Mouse (Mus musculus): ENCODE measurements around the gene Sdhc. TPM values are rescaled to one million over a fixed set of nuclear protein-coding genes. Genes with fewer than 3 reads are reported as not detected.
A peak's percentile ranks its signal among the peaks of the same experiment; 100 is the strongest.

Sdhc gene
- polyA plus RNA-seq, 1 experiment from 2014 or later = 642 TPM

- peaks cover 40 to 41% of the 10 kb centered on the region in 2 experiments for H3K4me1 ChIP-seq (ENCODE audit: control insufficient read depth in 2 of 2, insufficient read depth in 2 of 2, low read length in 2 of 2)
- no peaks in the 10 kb centered on the region for H3K36me3 ChIP-seq (ENCODE audit: control insufficient read depth, insufficient read depth, low read length)
- no peak overlapping the region for H3K4me3 ChIP-seq (ENCODE audit: control insufficient read depth in 1 of 2, insufficient read depth in 1 of 2, low read depth in 1 of 2, low read length in 2 of 2)
- H3K9ac ChIP-seq (ENCODE audit: low read length) = no peak overlapping the region
- no peaks in the 10 kb centered on the region for H3K9me3 ChIP-seq (ENCODE audit: control insufficient read depth, low read length)
- 48% methylated on average over 10 of the region's 10 CpGs for WGBS
- no peak overlapping the region for H3K27ac ChIP-seq (replicated peaks in 1 of 2; ENCODE audit: control insufficient read depth in 1 of 2, insufficient read depth in 1 of 2, low read depth in 2 of 2, low read length in 2 of 2)
- peaks cover 10% of the 10 kb centered on the region; the same call in 1 of the 2 replicates for H3K27me3 ChIP-seq (ENCODE audit: control insufficient read depth, insufficient read depth, low read length)
- no peak for ATAC-seq (ENCODE audit: insufficient number of reproducible peaks, insufficient read depth, low FRiP score, low read depth)
- H3K4me2 ChIP-seq (ENCODE audit: low read length) = no peak overlapping the region
Observed at GRCm38 (mm10) chr1:171192283-171192682, 41.9 kb upstream of the Sdhc start.

- Histone ChIP-seq H3K4me1 (ENCODE audit: control insufficient read depth in 2 of 2, insufficient read depth in 2 of 2, low read length in 2 of 2) (peaks cover 45 to 50% of the 10 kb centered on the region in 2 experiments), H3K27ac (replicated peaks in 1 of 2; ENCODE audit: control insufficient read depth in 1 of 2, insufficient read depth in 1 of 2, low read depth in 2 of 2, low read length in 2 of 2) (0 out of 4 replicates have a peak overlapping the region, but pooled peaks of 1 of the 2 experiments have one; percentile 90), H3K36me3 (ENCODE audit: control insufficient read depth, insufficient read depth, low read length) (no peaks in the 10 kb centered on the region), H3K4me3 (ENCODE audit: control insufficient read depth in 1 of 2, insufficient read depth in 1 of 2, low read depth in 1 of 2, low read length in 2 of 2) (no peak overlapping the region), H3K27me3 (ENCODE audit: control insufficient read depth, insufficient read depth, low read length) (peaks cover 7% of the 10 kb centered on the region; the same call in 1 of the 2 replicates), H3K9ac (ENCODE audit: low read length) (no peak overlapping the region), H3K9me3 (ENCODE audit: control insufficient read depth, low read length) (no peaks in the 10 kb centered on the region), H3K4me2 (ENCODE audit: low read length) (no peak overlapping the region)
- no peak for ATAC-seq (ENCODE audit: insufficient number of reproducible peaks, insufficient read depth, low FRiP score, low read depth)
- WGBS = 93% methylated on average over 9 of the region's 9 CpGs
Observed at GRCm38 (mm10) chr1:171190832-171191231, 40.4 kb upstream of the Sdhc start.

DNA sequence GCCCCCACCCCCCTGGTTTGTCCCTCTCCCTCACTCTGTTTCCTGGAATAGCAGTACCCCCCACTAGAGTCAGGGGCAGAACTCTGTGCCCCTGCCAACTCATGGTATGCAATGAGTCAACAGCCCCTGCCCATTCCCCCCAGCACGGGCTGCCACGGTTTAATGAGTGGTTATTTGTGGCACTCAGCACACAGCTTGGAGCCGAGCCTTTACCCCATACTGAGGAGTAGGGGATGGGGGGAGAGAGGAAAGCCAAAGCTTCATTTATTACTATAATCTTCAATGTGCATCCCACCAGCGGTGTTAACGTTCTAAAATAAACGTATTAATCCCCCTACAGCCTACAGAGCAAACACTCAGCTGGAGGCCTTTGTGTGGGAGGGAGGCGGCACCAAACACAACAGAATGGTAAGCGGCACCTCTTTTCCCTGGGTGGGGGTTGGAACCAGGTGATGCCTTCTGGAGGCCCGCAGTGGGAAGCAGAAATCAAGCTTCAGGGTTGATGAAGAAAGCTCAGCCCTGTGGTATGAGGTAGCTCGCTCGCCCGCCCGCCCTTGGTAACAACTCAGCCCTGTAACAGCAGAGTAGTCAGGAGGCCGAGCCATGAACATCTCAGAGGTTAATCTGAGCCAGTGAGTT, 39.2 kb upstream of the Sdhc start:
- peaks cover 7% of the 10 kb centered on the region; the same call in 1 of the 2 replicates for H3K27me3 ChIP-seq (ENCODE audit: control insufficient read depth, insufficient read depth, low read length)
- H3K27ac ChIP-seq (replicated peaks in 1 of 2; ENCODE audit: control insufficient read depth in 1 of 2, insufficient read depth in 1 of 2, low read depth in 2 of 2, low read length in 2 of 2) = peak overlapping the region; percentile 90 to 92
- peak overlapping the region; percentile 37 for H3K4me2 ChIP-seq (ENCODE audit: low read length)
- no peaks in the 10 kb centered on the region for H3K9me3 ChIP-seq (ENCODE audit: control insufficient read depth, low read length)
- H3K36me3 ChIP-seq (ENCODE audit: control insufficient read depth, insufficient read depth, low read length) = no peaks in the 10 kb centered on the region
- H3K4me3 ChIP-seq (ENCODE audit: control insufficient read depth in 1 of 2, insufficient read depth in 1 of 2, low read depth in 1 of 2, low read length in 2 of 2) = no peak overlapping the region
- ATAC-seq (ENCODE audit: insufficient number of reproducible peaks, insufficient read depth, low FRiP score, low read depth) = peak; percentile 80
- 42% methylated on average over 14 of the region's 14 CpGs for WGBS
- peaks cover 47 to 56% of the 10 kb centered on the region in 2 experiments for H3K4me1 ChIP-seq (ENCODE audit: control insufficient read depth in 2 of 2, insufficient read depth in 2 of 2, low read length in 2 of 2)
- H3K9ac ChIP-seq (ENCODE audit: low read length) = peak overlapping the region; percentile 60

- H3K27ac ChIP-seq (replicated peaks in 1 of 2; ENCODE audit: control insufficient read depth in 1 of 2, insufficient read depth in 1 of 2, low read depth in 2 of 2, low read length in 2 of 2) = peak overlapping the region; percentile 90 to 92
- H3K36me3 ChIP-seq (ENCODE audit: control insufficient read depth, insufficient read depth, low read length) = no peaks in the 10 kb centered on the region
- no peak overlapping the region for H3K4me3 ChIP-seq (ENCODE audit: control insufficient read depth in 1 of 2, insufficient read depth in 1 of 2, low read depth in 1 of 2, low read length in 2 of 2)
- peak overlapping the region; percentile 60 for H3K9ac ChIP-seq (ENCODE audit: low read length)
- peaks cover 7% of the 10 kb centered on the region; the same call in 1 of the 2 replicates for H3K27me3 ChIP-seq (ENCODE audit: control insufficient read depth, insufficient read depth, low read length)
- peak overlapping the region; percentile 37 for H3K4me2 ChIP-seq (ENCODE audit: low read length)
- peaks cover 44 to 55% of the 10 kb centered on the region in 2 experiments for H3K4me1 ChIP-seq (ENCODE audit: control insufficient read depth in 2 of 2, insufficient read depth in 2 of 2, low read length in 2 of 2)
- 5% methylated on average over 8 of the region's 8 CpGs for WGBS
- peak; percentile 37 for ATAC-seq (ENCODE audit: insufficient number of reproducible peaks, insufficient read depth, low FRiP score, low read depth)
- H3K9me3 ChIP-seq (ENCODE audit: control insufficient read depth, low read length) = no peaks in the 10 kb centered on the region
Observed at GRCm38 (mm10) chr1:171189046-171189445, 38.6 kb upstream of the Sdhc start.

DNA sequence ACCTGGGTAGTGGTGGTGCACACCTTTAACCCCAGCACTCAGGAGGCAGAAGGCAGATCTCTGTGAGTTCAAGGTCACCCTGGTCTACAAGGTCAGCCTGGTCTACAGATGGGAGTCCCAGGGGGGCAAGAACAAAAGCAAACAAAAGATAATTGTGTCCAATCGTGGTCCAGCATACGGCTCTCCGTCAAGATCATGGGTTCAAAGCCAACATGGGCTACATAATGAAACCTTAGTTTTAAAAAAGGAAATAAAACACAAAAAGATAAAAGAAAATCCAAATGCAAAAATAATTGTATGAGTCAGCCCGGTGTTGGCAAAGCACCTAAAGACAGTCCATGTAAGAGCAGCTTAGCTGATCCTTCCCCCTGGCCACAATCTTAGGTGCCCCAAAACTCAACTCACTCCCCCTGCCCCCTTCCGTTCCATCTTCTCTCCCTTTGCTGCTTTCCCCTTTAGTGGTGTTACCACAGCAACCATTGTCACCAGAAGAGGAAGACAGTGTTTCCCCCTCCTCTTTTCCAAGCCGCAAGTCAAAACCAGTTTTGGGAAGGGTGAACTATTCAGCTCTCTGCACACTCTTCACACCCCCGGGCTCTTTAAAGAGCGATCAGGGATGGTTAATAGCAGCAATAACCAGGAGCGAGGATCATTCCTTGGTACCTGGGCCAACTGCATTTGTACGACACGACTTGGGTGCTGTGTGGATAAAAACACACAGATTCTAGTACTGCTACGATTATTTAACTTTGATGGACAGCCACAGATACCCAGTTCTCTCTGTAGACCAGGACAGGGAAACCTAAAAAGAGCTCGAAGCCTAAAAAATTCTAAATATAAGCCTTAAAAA, 37.7 kb upstream of the Sdhc start:
- WGBS = 73% methylated on average over 13 of the region's 13 CpGs
- H3K27me3 ChIP-seq (ENCODE audit: control insufficient read depth, insufficient read depth, low read length) = no peaks in the 10 kb centered on the region
- no peaks in the 10 kb centered on the region for H3K9me3 ChIP-seq (ENCODE audit: control insufficient read depth, low read length)
- H3K9ac ChIP-seq (ENCODE audit: low read length) = no peak overlapping the region
- H3K4me1 ChIP-seq (ENCODE audit: control insufficient read depth in 2 of 2, insufficient read depth in 2 of 2, low read length in 2 of 2) = peaks cover 42 to 52% of the 10 kb centered on the region in 2 experiments
- peak overlapping the region; percentile 3 to 90; a peak in 2 of 4 replicates for H3K27ac ChIP-seq (replicated peaks in 1 of 2; ENCODE audit: control insufficient read depth in 1 of 2, insufficient read depth in 1 of 2, low read depth in 2 of 2, low read length in 2 of 2)
- no peaks in the 10 kb centered on the region for H3K36me3 ChIP-seq (ENCODE audit: control insufficient read depth, insufficient read depth, low read length)
- no peak overlapping the region for H3K4me2 ChIP-seq (ENCODE audit: low read length)
- ATAC-seq (ENCODE audit: insufficient number of reproducible peaks, insufficient read depth, low FRiP score, low read depth) = no peak
- H3K4me3 ChIP-seq (ENCODE audit: control insufficient read depth in 1 of 2, insufficient read depth in 1 of 2, low read depth in 1 of 2, low read length in 2 of 2) = no peak overlapping the region

DNA sequence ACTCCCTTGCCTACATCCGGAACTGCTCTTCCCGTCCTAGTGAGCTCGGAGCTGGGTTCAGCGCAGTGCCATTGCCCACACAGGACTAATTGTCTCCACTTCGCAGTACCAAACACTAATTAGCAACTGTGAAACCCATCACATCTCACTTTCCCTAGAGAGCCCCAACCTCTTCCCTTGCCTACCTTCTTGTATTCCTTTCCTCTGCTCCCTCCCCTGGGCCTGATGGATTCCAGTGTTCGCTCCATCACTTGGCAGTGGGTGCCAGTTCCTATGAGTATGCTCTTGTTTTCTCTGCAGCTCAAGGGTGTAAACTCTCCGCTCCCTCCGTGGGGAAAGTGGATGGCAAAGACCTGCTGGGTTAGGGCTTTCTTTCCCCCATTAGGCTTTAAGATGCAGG, 35.3 kb upstream of the Sdhc start:
- whole genome bisulfite sequencing = 61% methylated on average over 8 of the region's 8 CpGs
- Histone ChIP-seq H3K27ac (replicated peaks in 1 of 2; ENCODE audit: control insufficient read depth in 1 of 2, insufficient read depth in 1 of 2, low read depth in 2 of 2, low read length in 2 of 2) (peak overlapping the region in 1 of 2 experiments; percentile 46; a peak in 1 of 4 replicates), H3K27me3 (ENCODE audit: control insufficient read depth, insufficient read depth, low read length) (no peaks in the 10 kb centered on the region), H3K4me2 (ENCODE audit: low read length) (no peak overlapping the region), H3K9me3 (ENCODE audit: control insufficient read depth, low read length) (no peaks in the 10 kb centered on the region), H3K4me3 (ENCODE audit: control insufficient read depth in 1 of 2, insufficient read depth in 1 of 2, low read depth in 1 of 2, low read length in 2 of 2) (no peak overlapping the region), H3K4me1 (ENCODE audit: control insufficient read depth in 2 of 2, insufficient read depth in 2 of 2, low read length in 2 of 2) (peaks cover 36 to 48% of the 10 kb centered on the region in 2 experiments), H3K36me3 (ENCODE audit: control insufficient read depth, insufficient read depth, low read length) (no peaks in the 10 kb centered on the region), H3K9ac (ENCODE audit: low read length) (no peak overlapping the region)
- no peak for ATAC-seq (ENCODE audit: insufficient number of reproducible peaks, insufficient read depth, low FRiP score, low read depth)

- Histone ChIP-seq H3K4me1 (ENCODE audit: control insufficient read depth in 2 of 2, insufficient read depth in 2 of 2, low read length in 2 of 2) (peaks cover 29 to 46% of the 10 kb centered on the region in 2 experiments), H3K4me2 (ENCODE audit: low read length) (peak overlapping the region; percentile 31; the same call in 1 of the 2 replicates), H3K36me3 (ENCODE audit: control insufficient read depth, insufficient read depth, low read length) (no peaks in the 10 kb centered on the region), H3K27me3 (ENCODE audit: control insufficient read depth, insufficient read depth, low read length) (no peaks in the 10 kb centered on the region), H3K4me3 (ENCODE audit: control insufficient read depth in 1 of 2, insufficient read depth in 1 of 2, low read depth in 1 of 2, low read length in 2 of 2) (no peak overlapping the region), H3K9me3 (ENCODE audit: control insufficient read depth, low read length) (no peaks in the 10 kb centered on the region), H3K9ac (ENCODE audit: low read length) (no peak overlapping the region; the same call in 1 of the 2 replicates), H3K27ac (replicated peaks in 1 of 2; ENCODE audit: control insufficient read depth in 1 of 2, insufficient read depth in 1 of 2, low read depth in 2 of 2, low read length in 2 of 2) (peak overlapping the region; percentile 64 to 84)
- WGBS = 54% methylated on average over 7 of the region's 7 CpGs
- no peak for ATAC-seq (ENCODE audit: insufficient number of reproducible peaks, insufficient read depth, low FRiP score, low read depth)
Observed at GRCm38 (mm10) chr1:171184314-171184713, 33.9 kb upstream of the Sdhc start.
